Mouse (Mus musculus) embryonic fibroblast, embryonic 13.5 days (primary cell): ENCODE measurements around the gene Msmp.

Experiments
- CTCF ChIP-seq: IDR thresholded peaks from 2 replicates; pipeline ENCODE4 v1.5.1; 2011; ENCODE audit warnings: mild to moderate bottlenecking, control low read depth, low read length, moderate library complexity, borderline replicate concordance; ENCODE audit not compliant: insufficient read depth
- POLR2A ChIP-seq: IDR thresholded peaks from 2 replicates; pipeline ENCODE4 v1.6.1; 2011; ENCODE audit warnings: low read depth, mild to moderate bottlenecking, control low read depth, low read length, moderate library complexity

DNA sequence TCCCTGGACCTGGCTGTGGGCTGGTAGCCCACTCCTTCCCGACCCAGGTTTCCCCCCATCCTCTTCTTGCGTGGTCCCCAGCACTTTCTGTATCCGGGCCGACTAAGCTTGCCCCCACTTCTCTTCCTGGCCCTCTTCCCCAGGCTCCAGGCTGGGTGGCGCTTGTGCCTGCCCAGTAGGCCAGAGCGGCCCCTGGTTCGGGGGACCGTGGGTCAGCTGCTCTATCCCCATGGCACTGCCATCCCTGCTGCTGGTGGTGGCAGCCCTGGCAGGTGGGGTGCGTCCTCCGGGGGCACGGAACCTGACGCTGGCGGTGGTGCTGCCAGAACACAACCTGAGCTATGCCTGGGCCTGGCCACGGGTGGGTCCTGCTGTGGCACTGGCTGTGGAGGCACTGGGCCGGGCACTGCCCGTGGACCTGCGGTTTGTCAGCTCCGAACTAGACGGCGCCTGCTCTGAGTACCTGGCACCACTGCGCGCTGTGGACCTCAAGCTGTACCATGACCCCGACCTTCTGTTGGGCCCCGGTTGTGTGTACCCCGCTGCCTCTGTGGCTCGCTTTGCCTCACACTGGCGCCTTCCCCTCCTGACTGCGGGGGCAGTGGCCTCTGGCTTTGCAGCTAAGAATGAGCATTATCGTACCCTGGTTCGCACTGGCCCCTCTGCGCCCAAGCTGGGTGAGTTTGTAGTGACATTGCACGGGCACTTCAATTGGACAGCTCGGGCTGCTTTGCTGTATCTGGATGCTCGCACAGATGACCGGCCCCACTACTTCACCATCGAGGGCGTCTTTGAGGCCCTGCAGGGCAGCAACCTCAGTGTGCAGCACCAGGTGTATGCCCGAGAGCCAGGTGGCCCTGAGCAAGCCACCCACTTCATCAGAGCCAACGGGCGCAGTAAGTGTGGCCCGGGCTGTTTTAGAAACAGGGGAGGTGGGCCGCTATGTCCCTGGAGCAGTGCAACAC lies 47.9 kb upstream of the Msmp start:
- TF ChIP-seq CTCF = no peak
- TF ChIP-seq POLR2A = 0 out of 2 replicates have a peak, but pooled peaks have one; percentile 23
